Mouse (Mus musculus) large intestine, adult 2 months (tissue): Measurements from ENCODE around the gene Slit1. TPM values are rescaled to one million over a fixed set of nuclear protein-coding genes. Genes with fewer than 3 reads are reported as not detected.

ENCODE experiments used
- DNase-seq: peaks from one replicate; pipeline ENCODE4 v3.0.0-alpha.2; 2012; ENCODE audit warnings: low read depth, low spot score
- WGBS: fragments of 180-500 bp; shearing (Covaris S2); methylation state at CpG from one replicate; pipeline ENCODE4 v1.1.7; 2018; 5-methylcytosine and 5-hydroxymethylcytosine counted together
- polyA plus RNA-seq: library from polyadenylated mRNA; depleted of rRNA; stranded (reverse); fragments of >200 nt; gene quantifications from 2 replicates; pipeline ENCODE4 v1.2.3, GENCODE M21; 2012

Gene Slit1
- polyA plus RNA-seq, 1 experiment = 0.30 TPM

DNA sequence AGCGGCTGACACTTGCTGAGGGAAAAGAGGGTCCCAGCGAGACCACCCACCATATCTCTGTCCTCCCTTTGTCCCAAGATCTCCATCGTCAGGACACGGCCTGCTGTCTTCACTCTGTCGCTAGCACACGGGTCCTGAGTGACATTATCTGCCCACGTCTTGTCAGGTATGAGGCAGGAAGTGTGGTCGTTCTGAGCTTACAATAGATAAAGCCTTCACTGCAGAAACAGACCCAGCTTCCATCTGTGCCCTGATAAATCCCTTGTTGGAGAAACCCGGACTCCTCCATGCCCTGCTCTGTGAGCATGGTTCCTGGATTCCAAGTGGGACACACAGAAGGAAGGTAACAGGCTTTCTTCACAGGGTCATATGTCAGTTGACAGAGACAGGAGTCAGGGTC, 48.9 kb downstream of the Slit1 start:
- DNase-seq = no peak
- 74% methylated on average over 9 of the region's 9 CpGs for WGBS

DNA sequence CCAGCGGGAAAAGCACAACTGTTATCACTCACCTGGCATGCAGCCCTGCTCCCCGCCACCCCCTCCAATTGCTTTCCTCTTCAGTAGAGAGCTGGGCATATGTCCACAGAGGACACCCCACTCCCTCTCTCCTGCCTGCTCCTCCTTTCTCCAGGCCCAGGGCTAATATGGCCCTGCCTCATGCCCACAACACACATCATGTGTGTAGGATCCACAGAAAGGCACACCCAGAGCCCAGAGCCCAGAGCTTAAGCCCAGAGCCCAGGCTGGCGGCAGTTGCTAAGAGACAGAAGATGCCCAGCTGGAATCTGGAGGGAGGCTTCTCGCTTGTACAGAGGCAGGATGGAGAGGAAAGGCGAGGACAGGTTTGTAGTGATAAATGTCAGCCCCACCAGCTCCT, 49.7 kb downstream of the Slit1 start:
- no peak for DNase-seq
- WGBS = 49% methylated on average over 5 of the region's 5 CpGs

DNA sequence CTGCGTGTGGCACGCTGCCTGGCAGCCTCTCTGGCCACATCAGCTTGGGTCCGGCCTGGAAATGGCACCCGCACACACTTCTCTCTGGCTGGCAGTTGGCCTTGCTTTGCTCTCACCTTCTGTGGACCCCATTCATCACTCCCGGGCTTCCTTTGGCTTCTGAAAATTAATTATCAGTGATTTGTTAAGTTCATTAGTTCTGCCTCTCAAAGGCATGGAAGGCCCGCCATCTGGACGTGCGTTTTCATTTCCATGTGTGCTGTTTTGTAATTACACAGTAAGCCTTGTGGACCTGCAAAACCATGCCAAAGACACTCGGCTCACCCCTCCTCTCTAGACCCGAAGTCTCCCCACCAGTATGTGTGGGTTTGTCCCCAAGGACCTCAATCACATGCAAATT, 53.4 kb downstream of the Slit1 start:
- DNase-seq = no peak
- WGBS = 82% methylated on average over 10 of the region's 10 CpGs

DNA sequence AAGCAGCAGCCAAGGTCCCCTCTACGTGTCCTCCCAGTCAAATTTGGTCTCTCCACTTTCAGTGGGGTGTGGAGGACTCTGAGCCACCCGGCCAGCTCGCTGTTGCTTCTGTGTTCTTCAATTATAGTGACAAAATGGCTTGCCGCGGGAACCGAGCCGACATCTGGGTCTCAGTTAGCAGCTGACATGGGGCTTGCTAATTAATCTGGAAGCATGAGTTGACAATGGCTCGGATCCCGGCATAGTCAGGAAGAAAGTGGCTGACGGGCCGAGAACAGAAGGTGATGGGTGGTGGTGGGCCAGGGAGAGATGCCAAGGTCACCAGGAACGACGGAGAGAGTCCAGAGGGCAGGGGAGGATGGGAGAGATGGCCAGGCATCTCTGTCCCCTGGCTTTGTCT, 55.2 kb downstream of the Slit1 start:
- WGBS = 70% methylated on average over 13 of the region's 13 CpGs

DNA sequence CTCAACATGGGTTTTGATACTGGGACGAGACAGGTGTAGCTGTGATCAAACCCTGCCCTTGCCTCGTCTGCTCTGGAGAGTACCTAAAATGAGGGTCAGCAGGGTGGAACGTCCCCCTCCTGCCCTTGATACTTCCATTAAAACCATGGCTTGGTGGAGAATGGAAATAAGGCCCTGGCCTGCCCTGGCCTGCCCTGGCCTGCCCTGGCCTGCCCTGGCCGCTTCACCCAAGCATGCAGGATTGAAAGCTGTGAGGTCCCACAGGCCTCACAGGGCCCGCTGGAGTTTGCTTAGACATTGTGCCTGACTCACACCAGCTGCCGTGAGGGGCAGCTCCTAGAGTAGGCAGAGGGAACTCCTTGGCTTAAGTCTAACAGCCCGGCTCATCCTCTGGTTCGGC, 55.6 kb downstream of the Slit1 start:
- WGBS = 82% methylated on average over 8 of the region's 8 CpGs
- DNase-seq = no peak

More for the DNA sequence above, 55.2 kb downstream of the Slit1 start:
- no peak for DNase-seq

DNA sequence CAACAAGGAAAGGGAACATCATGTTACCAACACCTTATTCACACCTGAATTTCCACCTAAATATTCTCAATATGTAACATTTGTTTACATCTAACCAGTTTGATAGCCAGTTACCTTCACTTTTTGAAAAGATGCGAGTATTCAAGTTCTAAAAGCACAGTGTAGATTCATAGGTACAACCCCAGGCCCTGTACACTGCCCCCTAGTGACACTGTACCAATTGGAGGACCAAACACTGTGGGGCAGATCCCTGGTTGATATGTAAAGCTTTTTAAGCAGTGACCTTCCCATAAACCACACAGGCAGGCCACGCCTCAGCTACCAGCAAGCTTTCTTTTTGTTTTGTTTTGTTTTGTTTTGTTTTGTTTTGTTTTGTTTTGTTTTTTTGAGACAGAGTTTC, 57.3 kb downstream of the Slit1 start:
- DNase-seq = no peak
- WGBS = 82% methylated on average over 2 of the region's 2 CpGs

DNA sequence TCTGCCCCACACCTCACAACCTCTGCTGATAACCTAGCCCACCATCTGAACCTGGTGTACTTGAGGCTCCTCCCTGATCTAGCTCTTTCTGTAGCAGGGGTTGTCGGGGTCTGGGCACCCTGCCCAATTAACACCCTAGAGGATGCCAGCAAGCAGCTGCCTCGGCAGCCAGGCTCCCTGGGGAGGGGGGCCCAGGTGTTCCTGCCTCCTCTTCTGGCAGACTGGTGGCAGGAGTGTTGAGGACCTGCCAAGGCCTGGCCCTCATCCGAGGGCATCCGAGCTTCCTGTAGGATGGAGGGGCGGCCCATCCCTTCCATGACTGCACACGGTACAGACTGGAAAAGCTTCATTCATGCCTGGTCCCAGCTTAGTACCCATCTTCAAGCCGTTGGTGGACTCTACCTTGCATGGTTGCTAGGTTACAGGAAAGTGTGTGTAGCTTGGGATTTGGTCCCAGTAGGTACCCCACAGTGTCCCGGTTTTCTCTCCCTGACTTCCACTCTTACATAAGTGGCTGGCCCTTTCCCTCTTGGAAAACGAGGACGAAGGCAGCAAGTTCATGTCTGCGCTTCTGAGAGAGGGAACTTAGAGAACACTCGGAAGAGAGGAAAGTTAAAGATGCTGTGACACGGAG, 57.9 kb downstream of the Slit1 start:
- DNase-seq = no peak
- WGBS = 72% methylated on average over 13 of the region's 13 CpGs

DNA sequence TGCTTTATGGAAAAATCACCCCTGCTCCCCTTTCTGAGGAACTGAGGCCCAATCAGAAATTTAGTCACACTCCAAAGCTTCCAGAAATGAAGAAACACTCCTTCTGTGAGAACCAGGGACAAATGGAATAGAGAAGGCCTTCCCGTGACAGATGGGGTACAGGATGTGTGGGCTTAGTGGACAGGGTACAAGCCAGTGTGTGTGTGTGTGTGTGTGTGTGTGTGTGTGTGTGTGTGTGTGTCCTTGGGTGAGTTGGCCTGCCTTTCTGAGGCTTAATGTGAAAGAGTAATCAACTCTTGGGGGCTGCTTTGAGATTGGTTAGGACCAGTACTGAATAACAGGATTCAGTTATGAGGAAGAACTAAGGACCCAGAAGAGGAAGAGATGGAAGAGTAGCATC, 58.6 kb downstream of the Slit1 start:
- 56% methylated on average over 1 of the region's 1 CpGs for WGBS
- no peak for DNase-seq

DNA sequence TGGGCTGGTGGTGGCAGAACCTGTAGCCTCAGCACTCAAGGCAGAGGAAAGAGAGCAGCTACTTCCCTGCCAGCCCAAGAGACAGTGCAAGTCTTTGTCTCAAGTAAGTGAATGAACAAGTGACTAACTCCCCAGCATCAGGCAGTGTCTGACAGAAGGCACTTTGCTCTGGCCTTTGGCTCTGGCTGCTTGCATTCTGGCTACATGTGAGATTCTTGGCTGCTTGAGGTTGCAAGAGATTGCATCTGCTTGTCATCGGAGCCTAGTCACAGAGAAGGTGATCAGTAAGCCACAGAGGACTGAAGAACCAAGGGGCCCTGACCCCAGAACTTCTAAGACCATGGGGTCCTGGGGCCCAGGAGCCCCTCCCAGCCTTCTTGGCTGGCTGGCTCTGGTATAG, 59.5 kb downstream of the Slit1 start:
- 70% methylated on average over 1 of the region's 1 CpGs for WGBS
- DNase-seq = no peak

DNA sequence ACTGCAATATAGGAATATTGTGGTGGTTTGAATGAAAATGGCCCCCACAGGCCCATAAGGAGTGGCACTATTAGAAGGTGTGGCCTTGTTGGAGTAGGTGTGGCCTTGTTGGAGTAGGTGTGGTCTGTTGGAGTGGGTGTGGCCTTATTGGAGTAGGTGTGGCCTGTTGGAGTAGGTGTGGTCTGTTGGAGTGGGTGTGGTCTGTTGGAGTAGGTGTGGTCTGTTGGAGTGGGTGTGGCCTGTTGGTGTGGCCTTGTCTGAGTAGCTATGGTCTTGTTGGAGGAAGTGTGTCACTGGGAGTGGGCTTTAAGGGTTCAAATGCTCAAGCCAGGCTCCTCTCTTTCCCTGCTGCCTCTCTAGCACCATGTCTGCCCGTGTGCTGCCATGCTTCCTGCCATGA, 63.2 kb downstream of the Slit1 start:
- no peak for DNase-seq
- WGBS = 75% methylated on average over 1 of the region's 1 CpGs

DNA sequence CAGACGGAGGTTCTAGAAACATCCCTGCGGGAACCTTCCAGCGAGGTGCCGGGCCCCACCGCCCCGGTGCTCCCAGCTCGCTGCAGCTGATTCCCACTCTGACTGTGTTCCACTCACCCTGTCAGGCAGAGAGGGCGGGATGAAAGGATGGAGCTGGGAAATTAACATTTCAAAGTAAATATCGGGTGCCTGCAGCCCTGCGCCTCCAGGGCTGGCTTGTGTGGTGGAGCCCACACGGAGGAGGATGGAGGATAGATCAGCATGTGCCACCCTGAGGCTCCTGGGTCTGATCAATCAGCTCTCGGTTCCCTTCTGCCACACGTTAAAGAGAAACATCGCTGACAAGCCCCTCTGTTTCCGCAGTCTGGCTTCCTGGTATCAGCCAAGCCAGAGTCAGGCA, 64.4 kb downstream of the Slit1 start:
- DNase-seq = no peak
- 33% methylated on average over 15 of the region's 15 CpGs for WGBS

DNA sequence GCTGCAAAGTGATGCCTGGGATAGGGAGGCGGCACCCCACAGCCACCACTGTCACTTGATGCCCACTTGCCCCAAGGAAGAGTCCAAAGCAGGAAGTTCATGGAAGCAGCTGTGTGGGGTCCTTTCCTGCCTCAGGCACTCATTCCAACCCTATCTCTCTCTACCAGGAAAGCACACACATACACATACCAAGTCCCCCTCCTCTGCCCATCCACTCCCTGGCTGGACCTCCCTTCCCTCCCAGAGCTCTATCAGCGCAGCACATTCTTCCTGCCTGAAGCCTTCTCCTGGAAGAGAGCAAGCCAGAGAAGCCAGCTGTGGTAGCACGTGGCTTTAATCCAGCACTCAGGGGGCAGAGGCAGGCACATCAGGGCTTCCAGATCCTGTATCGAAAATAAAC, 65.9 kb downstream of the Slit1 start:
- 53% methylated on average over 4 of the region's 4 CpGs for WGBS
- no peak for DNase-seq

DNA sequence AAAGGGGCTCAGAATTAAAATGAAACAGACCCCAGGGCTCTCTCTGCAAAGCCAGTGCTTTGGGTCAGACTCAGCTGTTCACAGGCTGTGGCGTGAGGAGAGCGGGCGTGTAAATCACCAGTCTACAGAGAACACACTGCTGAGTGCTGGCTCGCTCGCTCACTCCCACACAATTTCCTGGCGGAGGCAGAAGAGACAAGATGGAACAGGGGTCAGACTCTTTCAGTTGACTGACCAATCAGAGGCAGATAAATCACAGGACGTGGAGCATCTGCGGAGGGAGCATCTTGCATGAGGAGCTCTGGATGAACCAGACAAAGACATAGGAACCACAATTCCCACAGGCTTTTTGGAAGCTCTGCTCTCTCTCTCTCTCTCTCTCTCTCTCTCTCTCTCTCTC, 67.9 kb downstream of the Slit1 start:
- WGBS = 56% methylated on average over 8 of the region's 8 CpGs
- DNase-seq = no peak

DNA sequence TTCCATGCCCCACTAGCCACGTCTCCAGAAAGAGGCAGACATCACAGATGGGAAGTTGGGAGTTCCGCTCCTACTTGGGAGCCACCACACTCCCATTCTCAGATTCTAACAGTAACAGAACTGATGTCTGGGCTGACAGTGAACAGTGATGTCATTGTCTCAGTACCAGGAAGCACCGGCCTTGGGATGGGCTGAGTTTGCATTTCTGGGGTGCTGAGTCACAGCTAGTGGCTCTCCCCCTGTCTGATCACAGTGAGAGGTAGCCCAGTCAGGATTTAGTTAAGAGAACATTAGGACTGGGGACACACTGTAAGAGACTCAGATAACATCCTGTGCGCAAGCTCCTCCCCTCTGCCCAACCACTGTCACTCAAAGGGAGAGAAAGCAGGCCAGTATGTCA, 69.1 kb downstream of the Slit1 start:
- 54% methylated on average over 4 of the region's 4 CpGs for WGBS
- DNase-seq = no peak

DNA sequence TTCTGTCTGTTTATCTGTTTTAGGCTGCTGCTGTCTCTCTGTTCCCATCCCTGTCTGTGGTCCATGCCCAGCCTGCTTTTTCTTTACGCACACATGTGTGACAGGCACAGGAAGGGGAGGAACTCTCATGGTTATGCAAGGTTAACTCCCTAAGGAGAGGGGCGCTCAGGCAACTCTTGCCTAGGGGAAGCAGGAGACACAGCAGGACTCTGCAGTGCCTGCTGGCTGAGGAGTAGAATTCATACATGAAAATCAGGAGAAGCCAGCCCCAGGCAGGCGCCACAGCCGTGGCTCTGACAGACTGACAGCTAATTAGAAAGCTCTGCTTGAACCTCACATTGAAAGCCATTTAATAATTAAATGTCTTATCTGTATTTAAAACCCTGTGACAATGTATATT, 70.6 kb downstream of the Slit1 start:
- DNase-seq = no peak
- WGBS = 63% methylated on average over 4 of the region's 4 CpGs

DNA sequence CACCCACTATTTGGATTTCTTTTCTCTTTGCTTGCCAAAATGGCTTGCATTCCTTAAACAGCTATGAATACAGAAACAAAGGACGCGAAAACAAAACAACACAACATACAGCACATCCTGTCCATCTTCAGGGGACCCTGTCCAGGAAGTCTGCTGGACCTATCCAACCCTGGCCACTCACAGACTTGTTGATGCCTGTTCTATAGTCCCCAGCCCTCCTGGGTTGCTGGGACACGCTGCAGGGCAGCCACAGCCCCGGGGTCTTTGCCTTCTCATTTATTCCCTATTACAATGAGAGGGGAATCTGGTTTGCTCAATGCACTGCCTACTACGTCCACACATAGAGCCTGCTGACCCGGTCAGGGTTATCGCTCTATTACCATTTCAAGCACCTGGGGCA, 72.5 kb downstream of the Slit1 start:
- no peak for DNase-seq
- WGBS = 73% methylated on average over 7 of the region's 7 CpGs

DNA sequence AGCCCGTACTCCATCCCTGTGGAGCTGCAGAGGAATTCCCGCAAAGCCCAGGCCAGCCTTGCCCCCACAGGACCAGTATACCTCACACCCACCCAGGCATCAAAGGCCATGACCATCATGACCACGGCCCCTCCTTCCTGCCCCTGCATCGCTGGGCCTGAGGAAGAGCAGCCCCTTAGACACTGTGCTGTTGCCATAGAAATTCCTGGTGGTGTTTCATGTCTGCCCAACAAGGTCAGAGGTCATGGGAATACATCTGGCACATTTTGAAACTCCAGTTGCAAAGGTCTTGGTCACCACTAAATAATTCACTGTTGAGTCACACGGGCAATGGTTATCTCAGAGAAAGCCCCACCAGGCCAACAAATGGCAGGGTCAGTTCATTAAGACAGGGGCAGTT, 73.0 kb downstream of the Slit1 start:
- 35% methylated on average over 5 of the region's 5 CpGs for whole genome bisulfite sequencing
- DNase-seq = no peak

DNA sequence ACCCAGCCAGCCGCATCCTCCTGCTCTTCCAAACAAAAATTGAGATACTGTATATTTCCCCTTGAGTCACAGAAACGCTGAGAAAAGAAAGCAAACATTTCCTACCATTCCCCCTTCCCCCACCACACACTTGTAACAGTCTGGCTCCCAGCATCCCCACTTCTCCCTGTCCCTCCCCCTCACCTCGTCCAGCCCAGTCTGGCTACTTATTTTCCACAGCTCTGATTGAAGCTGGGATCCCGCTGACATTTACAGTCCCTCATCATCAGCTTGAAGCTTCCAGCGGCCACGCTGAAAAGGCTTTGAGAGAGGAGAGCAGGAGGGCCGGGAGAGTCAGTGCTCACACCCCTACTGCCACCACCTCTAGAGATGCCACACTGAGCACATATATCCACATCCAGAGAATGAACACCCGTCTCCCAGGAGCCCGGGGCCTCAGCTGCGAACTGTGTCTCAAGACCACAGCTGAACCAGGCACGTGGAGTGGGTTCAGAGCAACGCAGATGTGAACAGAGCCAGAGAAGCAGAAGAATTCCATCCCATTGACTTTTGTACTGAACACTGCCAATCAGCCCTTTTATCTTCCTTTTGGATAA, 73.6 kb downstream of the Slit1 start:
- 21% methylated on average over 12 of the region's 12 CpGs for WGBS
- DNase-seq = no peak

DNA sequence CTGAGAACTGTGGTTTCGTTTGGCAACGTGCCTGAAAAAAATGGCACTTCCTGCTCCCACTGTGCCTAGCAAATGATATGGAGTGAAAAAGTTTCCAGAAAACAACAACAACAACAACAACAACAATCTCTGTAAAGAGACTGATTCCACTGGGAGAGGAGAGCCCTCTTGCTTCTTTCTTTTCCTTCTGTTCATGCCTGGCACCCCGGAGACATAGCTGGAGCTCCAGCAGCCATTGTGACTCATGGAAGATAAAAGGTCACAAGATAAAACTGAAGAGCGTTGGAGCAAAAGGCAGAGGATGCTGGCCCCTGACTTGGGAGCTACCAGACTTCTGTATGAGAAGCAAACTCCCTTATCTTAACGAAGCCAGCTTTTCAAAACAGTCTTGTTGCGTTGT, 75.9 kb downstream of the Slit1 start:
- 38% methylated on average over 6 of the region's 6 CpGs for WGBS

DNA sequence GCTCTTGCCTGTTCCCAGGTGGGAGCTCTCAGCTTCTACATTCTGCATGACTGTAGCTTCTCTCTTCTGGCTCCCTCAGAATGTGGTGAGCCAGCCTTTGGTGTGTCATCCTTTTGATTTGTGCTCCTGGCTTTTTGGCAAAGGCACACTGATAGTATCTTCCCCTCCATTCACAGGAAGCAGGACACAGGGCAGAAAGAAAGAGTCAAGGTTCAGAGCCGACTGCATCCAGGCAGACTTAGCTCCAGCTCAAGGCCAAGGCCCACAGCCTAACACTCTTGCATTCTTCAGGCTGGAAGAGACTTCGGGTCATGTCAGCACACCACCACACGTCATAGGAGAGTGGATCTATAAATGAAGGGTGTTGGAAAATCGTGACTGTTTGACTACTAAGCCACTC, 77.5 kb downstream of the Slit1 start:
- no peak for DNase-seq
- 33% methylated on average over 4 of the region's 4 CpGs for WGBS

More for the DNA sequence above, 75.9 kb downstream of the Slit1 start:
- no peak for DNase-seq

DNA sequence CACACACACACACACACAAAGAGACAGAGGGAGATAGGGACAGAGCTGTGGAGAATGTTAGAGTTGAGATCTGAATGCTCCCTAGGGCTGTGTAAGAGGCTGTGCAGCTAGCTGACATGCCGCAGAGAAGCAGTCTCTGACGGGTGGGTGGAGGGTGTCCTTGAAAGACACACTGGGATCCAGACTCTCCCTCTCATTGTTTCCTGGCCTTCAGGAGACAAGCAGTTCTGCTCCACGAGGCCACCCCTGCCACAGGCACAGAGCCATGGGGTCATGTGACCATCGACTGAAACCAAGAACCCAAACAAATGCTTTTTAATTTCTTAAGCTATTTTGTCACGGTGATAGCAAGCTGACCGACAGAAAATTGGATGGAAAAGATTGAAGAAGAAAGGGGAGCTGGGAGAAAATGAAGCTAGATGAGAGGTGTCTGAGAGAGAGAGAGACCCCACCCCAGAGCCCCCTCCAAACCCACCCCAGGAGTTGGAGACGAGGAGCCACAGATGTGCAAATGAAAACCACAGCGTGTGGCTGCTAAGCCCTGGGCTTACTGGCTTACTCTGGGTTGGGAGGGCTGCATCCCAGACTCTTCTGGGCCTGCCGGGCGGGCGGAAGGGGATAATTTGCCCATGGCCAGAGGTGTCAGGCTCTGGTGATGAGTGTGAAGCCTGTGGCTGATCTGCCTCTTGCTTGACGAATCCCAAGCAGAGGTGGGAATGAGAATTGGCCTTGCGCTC, 79.8 kb downstream of the Slit1 start:
- WGBS = 17% methylated on average over 13 of the region's 13 CpGs
- DNase-seq = no peak
